Mouse (Mus musculus) liver, adult 2 months (tissue): ENCODE results near the gene Lrrc4b. TPM values are rescaled to one million over a fixed set of nuclear protein-coding genes. Genes with fewer than 3 reads are reported as not detected.

Experiments
- DNase-seq: peaks from one replicate; pipeline ENCODE4 v3.0.0-alpha.2; 2011; ENCODE audit warnings: low read depth, low spot score; ENCODE audit errors: extremely low read depth
- H3K27ac ChIP-seq: fragments of 200-500 bp; replicated peaks from 2 replicates; pipeline ENCODE4 v1.5.1; 2012; ENCODE audit warnings: low read depth, mild to moderate bottlenecking, control low read depth, inconsistent platforms, low read length; ENCODE audit not compliant: insufficient read depth
- H3K27me3 ChIP-seq: fragments of 200-500 bp; 2 replicates; pipeline ENCODE4 v1.6.1; 2012; ENCODE audit warnings: mild to moderate bottlenecking, moderate library complexity, low read length, inconsistent platforms; ENCODE audit not compliant: control insufficient read depth, insufficient read depth
- H3K36me3 ChIP-seq: fragments of 200-500 bp; 2 replicates; pipeline ENCODE4 v1.6.1; 2012; ENCODE audit warnings: low read length, inconsistent platforms; ENCODE audit not compliant: control insufficient read depth, insufficient read depth
- H3K4me1 ChIP-seq: fragments of 200-500 bp; 2 replicates; pipeline ENCODE4 v1.6.1; 2011; ENCODE audit warnings: low read length; ENCODE audit not compliant: control insufficient read depth, insufficient read depth
- H3K4me3 ChIP-seq: fragments of 200-500 bp; 2 replicates; pipeline ENCODE4 v1.5.1; 2011; ENCODE audit warnings: low read depth, mild to moderate bottlenecking, control low read depth, low read length, moderate library complexity; ENCODE audit not compliant: insufficient read depth
- H3K79me2 ChIP-seq: fragments of 200-500 bp; 2 replicates; pipeline ENCODE4 v1.6.1; 2012; ENCODE audit warnings: inconsistent platforms, mild to moderate bottlenecking, low read length, moderate library complexity; ENCODE audit not compliant: control insufficient read depth, insufficient read depth
- H3K9ac ChIP-seq: fragments of 200-500 bp; 2 replicates; pipeline ENCODE4 v1.6.1; 2012; ENCODE audit warnings: low read depth, mild to moderate bottlenecking, control low read depth, inconsistent platforms, low read length
- CTCF ChIP-seq: fragments of 200-500 bp; IDR thresholded peaks from 2 replicates; pipeline ENCODE4 v1.5.1; 2011; ENCODE audit warnings: low read depth, low read length, control low read depth
- POLR2A ChIP-seq: fragments of 200-500 bp; IDR thresholded peaks from 2 replicates; pipeline ENCODE4 v1.6.1; 2011; ENCODE audit warnings: low read length, control low read depth; ENCODE audit not compliant: insufficient read depth; ENCODE audit errors: extremely low read depth
- WGBS: fragments of 180-500 bp; shearing (Covaris S2); methylation state at CpG from one replicate; pipeline ENCODE4 v1.1.7; 2018; 5-methylcytosine and 5-hydroxymethylcytosine counted together
- polyA plus RNA-seq: library from polyadenylated mRNA; depleted of rRNA; stranded (reverse); fragments of >200 nt; gene quantifications from 2 replicates; pipeline ENCODE4 v1.2.3, GENCODE M21; 2012
- total RNA-seq: library from RNA; depleted of rRNA; stranded (reverse); fragments of >200 nt; gene quantifications from 2 replicates; pipeline ENCODE4 v1.2.3, GENCODE M21; 2014

Gene Lrrc4b
- total and polyA plus RNA-seq, 2 experiments = not detected

GRCm38 (mm10) chr7:44484841-44485571 lies 56.2 kb downstream of the Lrrc4b start:
- Histone ChIP-seq H3K36me3 (no peaks in the 10 kb centered on the region), H3K27me3 (no peaks in the 10 kb centered on the region; the same call in 1 of the 2 replicates), H3K9ac (no peak overlapping the region), H3K27ac (no peak overlapping the region), H3K4me1 (no peaks in the 10 kb centered on the region), H3K79me2 (no peaks in the 10 kb centered on the region), H3K4me3 (no peak overlapping the region)
- TF ChIP-seq POLR2A (no peak), CTCF (peak; percentile 95)
- DNase-seq = peak; percentile 47
- WGBS = 34% methylated on average over 5 of the region's 5 CpGs

DNA sequence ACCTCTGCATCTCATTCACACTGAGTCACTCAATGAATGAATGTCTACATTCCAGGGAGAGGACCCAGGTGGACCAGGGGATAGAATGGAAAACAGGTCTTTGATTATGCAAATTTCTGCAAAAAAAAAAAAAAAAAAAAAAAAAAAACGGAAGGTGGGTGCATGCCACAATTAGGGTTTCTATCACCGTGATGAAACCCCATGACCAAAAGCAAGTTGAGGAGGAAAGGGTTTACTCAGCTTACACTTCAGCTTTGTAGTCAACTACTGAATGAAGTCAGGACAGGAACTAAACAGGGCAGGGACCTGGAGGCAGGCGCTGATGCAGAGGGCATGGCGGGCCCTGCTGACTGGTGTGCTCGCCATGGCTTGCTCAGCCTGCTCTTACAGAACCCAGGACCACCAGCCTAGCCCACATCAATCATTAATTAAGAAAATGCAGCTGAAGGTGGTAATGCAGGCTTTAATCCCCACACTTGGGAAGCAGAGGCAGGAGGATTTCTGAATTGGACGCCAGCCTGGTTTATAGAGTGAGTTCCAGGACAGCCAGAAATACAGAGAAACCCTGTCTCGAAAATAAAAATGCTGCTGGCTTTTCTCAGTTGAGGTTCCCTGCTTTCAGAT lies 56.9 kb downstream of the Lrrc4b start:
- no peak for DNase-seq

GRCm38 (mm10) chr7:44486927-44487575 lies 58.2 kb downstream of the Lrrc4b start:
- 79% methylated on average over 13 of the region's 13 CpGs for WGBS
- TF ChIP-seq POLR2A = no peak
- no peak for TF ChIP-seq CTCF
- Histone ChIP-seq H3K4me3 (no peak overlapping the region), H3K27me3 (no peaks in the 10 kb centered on the region; the same call in 1 of the 2 replicates), H3K79me2 (no peaks in the 10 kb centered on the region), H3K4me1 (no peaks in the 10 kb centered on the region), H3K36me3 (no peaks in the 10 kb centered on the region), H3K27ac (no peak overlapping the region), H3K9ac (no peak overlapping the region)
- no peak for DNase-seq

More for the DNA sequence above, 56.9 kb downstream of the Lrrc4b start:
- H3K9ac ChIP-seq = no peak overlapping the region
- no peaks in the 10 kb centered on the region for H3K36me3 ChIP-seq
- no peaks in the 10 kb centered on the region; the same call in 1 of the 2 replicates for H3K27me3 ChIP-seq
- no peak overlapping the region for H3K27ac ChIP-seq
- H3K79me2 ChIP-seq = no peaks in the 10 kb centered on the region
- no peak overlapping the region for H3K4me3 ChIP-seq
- H3K4me1 ChIP-seq = no peaks in the 10 kb centered on the region
- no peak for TF ChIP-seq POLR2A
- no peak for TF ChIP-seq CTCF
- 82% methylated on average over 7 of the region's 7 CpGs for WGBS

DNA sequence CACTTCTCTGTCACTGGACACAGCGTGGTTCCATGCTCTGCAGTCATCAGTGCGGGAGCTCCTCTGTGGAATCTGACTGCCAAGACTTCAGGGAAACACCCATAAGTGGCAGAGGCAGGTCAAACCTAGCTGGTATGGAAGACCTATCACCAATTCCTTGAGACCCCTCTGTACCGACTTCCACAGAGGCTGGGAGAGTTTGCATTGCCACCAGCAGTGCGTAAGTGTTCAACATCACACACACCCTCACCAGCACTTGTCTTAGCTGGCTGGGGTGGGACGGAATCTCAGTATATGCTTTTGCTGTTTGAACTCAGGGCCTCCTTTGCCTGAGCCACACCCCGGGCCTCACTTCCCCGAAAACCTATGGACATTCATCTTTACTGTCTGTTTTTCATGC lies 59.1 kb downstream of the Lrrc4b start:
- Histone ChIP-seq H3K4me1 (no peaks in the 10 kb centered on the region), H3K79me2 (no peaks in the 10 kb centered on the region), H3K27ac (no peak overlapping the region), H3K36me3 (no peaks in the 10 kb centered on the region), H3K27me3 (no peaks in the 10 kb centered on the region; the same call in 1 of the 2 replicates), H3K4me3 (no peak overlapping the region), H3K9ac (no peak overlapping the region)
- TF ChIP-seq CTCF = no peak
- no peak for TF ChIP-seq POLR2A
- DNase-seq = no peak
- 91% methylated on average over 7 of the region's 7 CpGs for WGBS

DNA sequence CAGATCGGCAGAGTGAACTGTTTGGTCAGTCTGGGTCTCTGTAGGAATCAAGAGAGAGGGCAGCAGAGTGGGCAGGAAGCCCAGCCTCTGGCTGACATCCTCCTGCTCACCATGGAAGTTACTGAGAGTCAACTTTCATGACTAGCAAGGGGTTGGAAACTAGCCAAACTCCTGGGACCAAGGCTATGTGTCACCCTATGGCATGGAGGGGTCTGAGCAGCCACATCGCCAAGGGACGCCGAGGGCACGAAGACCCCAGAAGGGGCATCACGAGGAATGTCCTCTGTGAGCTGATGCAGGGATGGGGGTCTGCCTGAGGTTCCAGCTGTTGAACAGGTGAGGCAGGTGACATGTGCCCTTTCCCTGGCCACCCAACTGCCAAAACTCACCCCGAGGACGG lies 59.7 kb downstream of the Lrrc4b start:
- no peaks in the 10 kb centered on the region for H3K36me3 ChIP-seq

More for the DNA sequence above, 59.7 kb downstream of the Lrrc4b start:
- H3K27me3 ChIP-seq = no peaks in the 10 kb centered on the region
- H3K27ac ChIP-seq = no peak overlapping the region
- WGBS = 94% methylated on average over 8 of the region's 8 CpGs
- no peak overlapping the region for H3K4me3 ChIP-seq
- no peak overlapping the region for H3K9ac ChIP-seq
- DNase-seq = no peak
- TF ChIP-seq POLR2A (no peak), CTCF (no peak)
- no peaks in the 10 kb centered on the region for H3K4me1 ChIP-seq
- no peaks in the 10 kb centered on the region for H3K79me2 ChIP-seq
